Mouse (Mus musculus) small intestine, adult 10 weeks (tissue): ENCODE results near the gene Art5. TPM values are rescaled to one million over a fixed set of nuclear protein-coding genes. Genes with fewer than 3 reads are reported as not detected.

Experiments used
- polyA plus RNA-seq: library from polyadenylated mRNA; stranded (reverse); fragments of 350-450 nt; fragmentation: Illumina TruSeq; extraction: RNeasy Lipid Tissue Mini Kit (QIAGEN cat#74804); gene quantifications from one replicate; pipeline ENCODE4 v1.2.3, GENCODE M21; 2014; ENCODE audit warnings: low replicate concordance

The Art5 gene
- polyA plus RNA-seq, result not detected

DNA sequence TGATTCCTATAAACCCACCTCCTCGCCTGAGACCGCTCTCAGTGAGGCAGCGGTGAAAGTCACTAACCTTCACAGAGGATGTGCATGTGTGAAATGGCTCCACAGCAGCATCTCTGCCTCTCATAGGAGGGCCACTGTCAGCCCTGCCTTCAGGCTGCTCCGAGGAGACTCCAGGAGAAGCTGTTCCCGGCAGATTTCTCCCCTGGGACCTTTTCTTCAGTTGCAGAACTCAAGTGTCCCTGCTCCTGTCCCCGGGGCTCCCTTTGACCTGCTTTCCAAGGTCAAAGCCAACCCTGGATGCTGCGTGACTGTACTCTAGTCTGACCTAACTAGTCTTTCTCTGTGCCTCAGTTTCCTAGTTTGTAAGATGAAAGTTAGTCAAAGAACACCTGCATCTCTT, at the start of gene Art5:
Art5 (minus strand) TSS at position 319 of the 400 bp plus-strand sequence.

DNA sequence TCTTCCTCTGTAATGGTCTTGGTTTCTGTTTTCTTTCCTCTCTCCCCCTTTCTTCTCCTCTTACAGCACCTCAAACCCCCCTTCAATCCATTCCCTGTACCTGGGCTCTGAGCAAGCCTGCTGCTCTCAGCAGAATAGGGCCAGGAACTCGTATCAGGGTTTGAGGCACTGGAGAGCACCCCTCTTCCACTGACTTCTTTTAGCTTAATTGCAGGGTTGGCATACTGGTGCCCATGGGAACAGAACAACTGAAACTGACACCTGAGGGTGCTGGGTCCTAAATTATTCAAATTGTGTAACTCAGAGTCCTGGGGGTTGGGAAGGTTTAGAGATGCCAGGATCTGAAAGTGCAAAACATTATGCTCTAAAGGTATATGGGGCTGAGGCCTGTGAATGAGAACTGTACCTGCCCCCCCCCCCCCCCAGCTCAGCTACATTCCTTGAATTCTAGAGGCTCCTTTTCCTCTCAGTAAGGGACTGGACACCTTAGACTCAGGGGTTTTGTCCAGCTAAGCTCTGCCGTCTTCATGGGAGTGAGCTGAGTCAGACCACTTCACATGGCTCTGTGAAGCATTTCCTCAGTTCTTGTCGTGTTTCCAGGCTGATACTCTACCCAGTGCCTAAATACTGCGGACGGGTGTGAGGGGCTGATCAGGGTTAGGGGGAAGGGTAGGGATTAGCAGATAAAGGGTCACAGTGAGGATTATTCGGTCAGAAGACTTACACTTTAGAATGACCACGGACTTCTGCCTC, 7.5 kb upstream of the Art5 start, which contains the start of gene Chrna10:
Chrna10 (minus strand) TSS at position 250 of the 753 bp plus-strand sequence.

DNA sequence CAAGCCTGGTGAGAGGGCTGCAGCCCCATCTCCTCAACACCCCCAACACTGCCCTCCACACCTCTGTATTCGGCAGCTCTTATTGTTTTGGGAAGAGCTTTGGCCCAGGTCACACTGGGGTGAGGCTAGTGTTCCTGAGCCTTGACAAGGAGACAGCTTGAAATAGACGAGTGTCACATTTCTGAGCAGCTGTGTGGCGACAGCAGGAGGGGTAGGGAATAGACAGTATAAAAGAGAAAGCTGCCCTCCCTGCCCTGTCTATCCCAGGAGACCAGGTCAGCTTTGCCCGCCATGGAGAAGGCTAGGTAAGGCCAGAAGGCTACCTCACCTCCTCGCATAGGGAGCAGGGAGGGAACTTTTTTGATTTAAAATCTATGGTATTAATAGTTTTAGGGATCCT, 7.8 kb downstream of the Art5 start, which contains the start of gene Art1:
Art1 (plus strand) TSS at position 257 of the 400 bp plus-strand sequence.

DNA sequence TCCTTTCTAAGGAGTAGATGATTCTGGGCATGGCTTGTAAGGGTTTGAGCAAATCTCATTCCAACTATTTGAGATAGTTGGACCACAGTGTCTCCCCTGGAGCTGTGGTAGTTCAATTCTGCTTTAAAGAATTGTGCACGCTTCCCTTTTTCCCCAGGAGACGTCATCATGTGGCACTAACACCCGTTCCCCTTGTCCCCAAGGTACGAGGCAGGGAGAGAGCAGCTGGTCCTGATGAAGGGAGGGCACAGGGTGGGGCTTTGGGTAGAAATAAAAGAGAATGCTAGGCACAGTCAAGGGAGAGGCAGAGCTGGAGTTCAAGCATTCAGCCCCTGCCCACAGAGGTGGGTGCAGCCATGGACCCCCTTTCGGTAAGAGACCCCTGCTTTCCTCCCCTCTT, 26.5 kb downstream of the Art5 start, which contains the start of gene Trpc2:
Trpc2 (plus strand) TSS at position 301 of the 400 bp plus-strand sequence.

DNA sequence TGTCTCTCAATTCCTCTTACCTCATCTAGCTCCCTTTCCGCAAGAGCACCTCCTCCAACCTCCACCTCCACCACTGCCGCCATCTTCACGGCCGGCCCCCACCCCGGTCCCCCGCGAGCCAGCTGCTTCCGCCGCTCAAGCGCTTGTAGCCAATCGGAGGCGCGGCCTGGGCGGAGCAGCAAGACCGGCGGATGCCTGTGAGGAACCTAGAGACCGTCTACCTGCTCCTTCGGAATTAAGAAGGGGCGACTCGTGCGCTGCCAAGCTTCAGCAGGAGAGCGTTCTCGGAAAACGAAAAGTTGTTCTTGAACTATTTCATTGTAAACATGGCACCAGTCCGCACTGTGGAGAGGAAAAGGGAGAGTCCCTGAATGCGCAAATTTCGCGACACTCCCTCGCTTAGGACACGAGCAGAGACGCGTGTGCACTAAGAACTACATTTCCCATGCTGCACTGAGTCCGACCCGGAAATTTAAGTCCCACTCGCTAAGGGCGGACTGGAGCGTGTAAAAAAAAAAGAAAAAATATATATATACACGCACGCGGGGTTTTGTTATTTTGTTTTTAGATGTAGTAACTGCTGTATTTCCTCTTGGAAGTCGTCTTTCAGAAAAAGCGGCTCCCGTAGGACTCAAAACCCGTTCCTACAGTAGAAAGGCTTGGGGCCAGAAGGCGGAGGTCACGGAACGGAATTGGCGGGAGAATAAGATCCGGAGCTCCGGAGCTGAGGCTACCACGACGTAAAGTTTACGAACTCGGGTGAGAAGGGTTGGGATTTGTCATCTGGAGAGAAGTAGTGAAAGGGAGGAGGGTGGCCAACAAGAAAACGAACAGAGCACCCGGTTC, 44.0 kb downstream of the Art5 start, which contains the start of the genes Rnf121, Xndc1 and Xntrpc:
Rnf121 (minus strand) TSS at position 424 of the 846 bp plus-strand sequence.
Xndc1 (plus strand) TSS at position 466 of the 846 bp plus-strand sequence.
Xntrpc (plus strand) TSS at position 668 of the 846 bp plus-strand sequence.

Other genes starting within 250 kb of the Art5 start
- gene Anapc15, start 245.8 kb downstream of the Art5 start, polyA plus RNA-seq, result 9.5 TPM
- gene Folr1, start 238.7 kb downstream of the Art5 start, polyA plus RNA-seq, result not detected
- 6.5 TPM for gene Lamtor1, start 203.6 kb downstream of the Art5 start, polyA plus RNA-seq
- gene Tomt, start 203.1 kb downstream of the Art5 start, polyA plus RNA-seq, result not detected
- gene Lrrc51, start 175.6 kb downstream of the Art5 start, polyA plus RNA-seq, result 0.59 TPM
- 41.5 TPM for gene Numa1, start 175.4 kb downstream of the Art5 start, polyA plus RNA-seq
- gene Il18bp, start 90.8 kb downstream of the Art5 start, polyA plus RNA-seq, result 12.4 TPM
- gene Rnf121, start 44.0 kb downstream of the Art5 start, polyA plus RNA-seq, result 23.8 TPM
- 11.6 TPM for gene Xndc1, start 44.0 kb downstream of the Art5 start, polyA plus RNA-seq
- 0.11 TPM for gene Xntrpc, start 43.8 kb downstream of the Art5 start, polyA plus RNA-seq
- gene Trpc2, start 26.4 kb downstream of the Art5 start, polyA plus RNA-seq, result not detected
- not detected for gene Art1, start 7.7 kb downstream of the Art5 start, polyA plus RNA-seq
- gene Chrna10, start 7.3 kb upstream of the Art5 start, polyA plus RNA-seq, result not detected
- 29.9 TPM for gene Nup98, start 100.7 kb upstream of the Art5 start, polyA plus RNA-seq
- 27.7 TPM for gene Pgap2, start 100.7 kb upstream of the Art5 start, polyA plus RNA-seq
- 1.5 TPM for gene Rhog, start 146.6 kb upstream of the Art5 start, polyA plus RNA-seq
- gene Stim1, start 158.3 kb upstream of the Art5 start, polyA plus RNA-seq, result 4.9 TPM